Mouse (Mus musculus) CH12.LX (cell line): Measurements from ENCODE around the gene Olfr896-ps1.

Experiments used
- CTCF ChIP-seq, 2 experiments: IDR thresholded peaks in 1 of 2; conservative IDR thresholded peaks in 1 of 2; 2 replicates each; pipeline ENCODE4 v1.5.1; 2011 to 2012; ENCODE audit warnings: low read depth in 2 of 2, low read length in 2 of 2, improper control_type of control experiment in 1 of 2, inconsistent platforms in 1 of 2, mild to moderate bottlenecking in 1 of 2, moderate library complexity in 1 of 2
- EP300 ChIP-seq: IDR thresholded peaks from 2 replicates; pipeline ENCODE4 v1.6.1; 2011; ENCODE audit warnings: low read length, improper control_type of control experiment
- KAT2A ChIP-seq: IDR thresholded peaks from 2 replicates; pipeline ENCODE4 v1.6.1; 2012; ENCODE audit warnings: low read length, improper control_type of control experiment, inconsistent platforms; ENCODE audit not compliant: insufficient replicate concordance
- MAX ChIP-seq: IDR thresholded peaks from 2 replicates; pipeline ENCODE4 v1.6.1; 2011; ENCODE audit warnings: low read length, improper control_type of control experiment
- POLR2A ChIP-seq: IDR thresholded peaks from 2 replicates; pipeline ENCODE4 v1.6.1; 2011; ENCODE audit warnings: low read depth, mild to moderate bottlenecking, improper control_type of control experiment, low read length
- SMC3 ChIP-seq: IDR thresholded peaks from 2 replicates; pipeline ENCODE4 v1.6.1; 2011; ENCODE audit warnings: low read depth, low read length, improper control_type of control experiment

GRCm38 (mm10) chr9:38267551-38267950 lies 23.4 kb upstream of the Olfr896-ps1 start, which contains the start of gene Olfr895:
- no peak for TF ChIP-seq MAX
- no peak for TF ChIP-seq EP300
- no peak for TF ChIP-seq CTCF (conservative IDR thresholded peaks at IDR 0.05 in 1 of 2, IDR thresholded peaks at IDR 0.05 in 1 of 2; ENCODE audit: low read depth in 2 of 2, low read length in 2 of 2)
- no peak for TF ChIP-seq SMC3
- TF ChIP-seq KAT2A: no peak
- no peak for TF ChIP-seq POLR2A
